Mouse (Mus musculus): Measurements from ENCODE around the gene Colgalt2. TPM values are rescaled to one million over a fixed set of nuclear protein-coding genes. Genes with fewer than 3 reads are reported as not detected.
A peak's percentile ranks its signal among the peaks of the same experiment; 100 is the strongest.

The Colgalt2 gene
- polyA plus RNA-seq, 1 experiment: 0.63 TPM

DNA sequence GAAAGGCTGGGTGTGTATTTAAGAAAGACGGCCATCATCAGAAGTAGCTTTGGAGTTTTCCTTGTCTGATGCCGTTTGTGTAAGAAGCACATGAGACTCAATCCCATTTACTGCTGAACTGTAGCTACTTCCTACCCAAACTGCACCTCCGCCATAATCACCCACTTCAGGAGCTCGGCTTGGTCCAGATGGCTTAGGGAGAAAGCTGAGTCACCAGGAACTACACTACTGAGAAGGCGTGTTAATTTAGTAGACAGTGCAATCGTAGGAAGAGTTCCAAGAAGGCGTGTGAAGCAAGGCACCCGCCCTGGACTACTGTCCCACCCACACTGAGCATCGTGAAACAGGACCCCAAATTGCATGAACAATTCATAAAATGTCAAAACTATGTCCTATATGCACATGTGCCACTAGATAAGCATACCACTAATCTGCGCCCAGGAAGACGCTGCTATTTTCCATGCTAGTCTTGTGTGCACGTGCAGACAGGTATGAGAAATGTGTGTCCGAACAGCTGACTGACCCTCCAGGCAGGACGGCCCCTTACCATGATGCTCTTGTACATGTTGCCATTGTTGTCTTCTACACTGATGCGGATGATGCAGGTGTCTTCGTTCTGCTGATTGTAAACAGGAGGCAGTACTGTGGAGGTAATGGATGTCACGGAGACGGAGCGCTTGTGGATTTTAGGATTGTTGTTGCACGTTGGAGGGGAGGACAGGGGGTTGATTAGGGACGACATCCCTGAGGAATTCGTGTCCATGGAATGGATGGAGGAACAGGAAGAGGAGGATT, 124.7 kb downstream of the Colgalt2 start:
- no peaks in the 10 kb centered on the region for H3K36me3 ChIP-seq (ENCODE audit: control insufficient read depth, insufficient read depth, low read length)
- H3K4me1 ChIP-seq (ENCODE audit: control insufficient read depth, insufficient read depth, insufficient read length, low read length): no peaks in the 10 kb centered on the region; the same call in 1 of the 2 replicates
- no peak for TF ChIP-seq POLR2A (IDR thresholded peaks at IDR 0.05; ENCODE audit: low read depth, low read length)
- TF ChIP-seq CTCF (IDR thresholded peaks at IDR 0.05; ENCODE audit: extremely low read depth, insufficient read length, insufficient replicate concordance, low read depth, low read length): no peak
- no peak overlapping the region for H3K4me3 ChIP-seq (ENCODE audit: low read depth, low read length)
- 64% methylated on average over 22 of the region's 22 CpGs for WGBS
- no peak overlapping the region for H3K27ac ChIP-seq (ENCODE audit: insufficient read depth, low read depth, low read length)
- H3K27me3 ChIP-seq (ENCODE audit: control insufficient read depth, insufficient read depth, low read length): no peaks in the 10 kb centered on the region

DNA sequence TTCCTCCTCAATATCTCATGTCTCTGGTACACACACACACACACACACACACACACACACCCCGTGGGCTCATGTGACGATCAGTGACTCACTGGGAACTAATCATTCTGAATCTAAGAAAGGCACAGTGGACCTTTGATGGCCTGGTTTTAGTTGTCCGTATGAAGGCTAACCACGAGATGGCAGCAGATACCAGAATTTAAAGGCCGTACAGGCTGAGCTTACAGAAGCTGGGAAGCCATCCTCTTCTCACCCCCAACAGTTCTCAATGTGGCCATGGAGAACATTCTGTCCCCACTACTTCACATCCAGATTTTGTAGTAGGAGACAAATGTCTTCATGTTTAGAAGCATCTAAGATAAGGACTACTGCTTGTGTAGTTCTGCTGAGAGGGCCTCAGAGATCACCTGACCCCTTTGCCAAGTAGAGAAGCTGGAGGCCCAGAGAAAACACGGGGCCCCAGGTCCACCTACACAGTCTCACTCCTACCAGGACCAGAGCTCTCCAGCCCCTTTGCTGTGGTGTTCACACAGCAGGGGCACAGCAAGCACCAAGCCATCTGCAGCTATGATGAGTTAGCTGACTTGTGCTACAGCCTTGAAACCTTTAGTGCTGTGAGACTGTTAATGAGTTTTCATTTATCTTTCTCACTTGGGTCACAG, 125.5 kb downstream of the Colgalt2 start:
- no peak overlapping the region for H3K4me3 ChIP-seq (ENCODE audit: low read depth, low read length)
- 13% methylated on average over 6 of the region's 6 CpGs for WGBS
- H3K36me3 ChIP-seq (ENCODE audit: control insufficient read depth, insufficient read depth, low read length): no peaks in the 10 kb centered on the region
- no peak overlapping the region for H3K27ac ChIP-seq (ENCODE audit: insufficient read depth, low read depth, low read length)
- peak; percentile 40; the same call in 1 of the 2 replicates for TF ChIP-seq CTCF (IDR thresholded peaks at IDR 0.05; ENCODE audit: extremely low read depth, insufficient read length, insufficient replicate concordance, low read depth, low read length)
- TF ChIP-seq POLR2A (IDR thresholded peaks at IDR 0.05; ENCODE audit: low read depth, low read length): no peak
- no peaks in the 10 kb centered on the region for H3K27me3 ChIP-seq (ENCODE audit: control insufficient read depth, insufficient read depth, low read length)
- no peaks in the 10 kb centered on the region; the same call in 1 of the 2 replicates for H3K4me1 ChIP-seq (ENCODE audit: control insufficient read depth, insufficient read depth, insufficient read length, low read length)

DNA sequence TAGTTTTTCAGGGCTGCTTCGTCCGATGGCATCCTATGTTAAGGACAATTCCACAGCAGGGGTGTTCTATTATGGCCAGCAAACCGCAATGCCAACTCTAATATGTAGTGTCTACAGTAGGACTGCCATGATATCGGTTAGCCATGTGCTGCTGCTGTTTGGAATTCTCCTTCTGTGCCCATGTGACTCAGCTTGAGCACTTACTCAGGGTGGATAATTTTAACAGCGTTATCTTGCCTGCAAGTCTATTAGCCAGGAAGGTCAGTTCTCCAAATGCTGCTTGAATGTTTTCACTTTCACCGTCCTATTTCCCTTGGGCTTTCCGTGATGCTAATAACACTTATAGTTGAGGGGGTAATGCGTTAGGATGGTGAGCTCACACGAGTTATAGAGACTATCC, 126.5 kb downstream of the Colgalt2 start:
- WGBS: 80% methylated on average over 9 of the region's 9 CpGs
- no peak overlapping the region for H3K27ac ChIP-seq (ENCODE audit: insufficient read depth, low read depth, low read length)
- no peaks in the 10 kb centered on the region for H3K36me3 ChIP-seq (ENCODE audit: control insufficient read depth, insufficient read depth, low read length)
- H3K27me3 ChIP-seq (ENCODE audit: control insufficient read depth, insufficient read depth, low read length): no peaks in the 10 kb centered on the region
- TF ChIP-seq POLR2A (IDR thresholded peaks at IDR 0.05; ENCODE audit: low read depth, low read length) (no peak), CTCF (IDR thresholded peaks at IDR 0.05; ENCODE audit: extremely low read depth, insufficient read length, insufficient replicate concordance, low read depth, low read length) (no peak)
- no peak overlapping the region for H3K4me3 ChIP-seq (ENCODE audit: low read depth, low read length)
- H3K4me1 ChIP-seq (ENCODE audit: control insufficient read depth, insufficient read depth, insufficient read length, low read length): no peaks in the 10 kb centered on the region; the same call in 1 of the 2 replicates

DNA sequence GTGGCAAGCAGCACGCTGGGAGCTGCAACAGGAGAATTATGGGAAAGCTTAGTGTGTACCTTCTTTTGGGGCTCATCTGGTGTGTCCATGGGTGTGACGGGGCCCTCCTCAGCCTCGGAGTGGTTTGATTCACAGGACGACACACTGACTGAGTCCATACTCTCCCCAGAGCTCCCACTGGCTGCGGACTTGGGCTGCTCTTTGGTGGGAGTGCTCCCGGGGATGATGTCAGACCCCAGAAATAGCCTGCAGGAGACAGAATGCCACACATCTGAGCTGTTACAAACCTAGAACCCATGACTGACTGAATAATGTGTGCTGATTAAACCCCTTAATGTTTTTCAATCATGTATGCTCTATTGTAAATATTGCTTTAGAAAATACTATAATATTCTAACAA, 128.6 kb downstream of the Colgalt2 start:
- 74% methylated on average over 6 of the region's 6 CpGs for WGBS
- Histone ChIP-seq H3K36me3 (ENCODE audit: control insufficient read depth, insufficient read depth, low read length) (no peaks in the 10 kb centered on the region), H3K4me1 (ENCODE audit: control insufficient read depth, insufficient read depth, insufficient read length, low read length) (no peaks in the 10 kb centered on the region; the same call in 1 of the 2 replicates), H3K27me3 (ENCODE audit: control insufficient read depth, insufficient read depth, low read length) (no peaks in the 10 kb centered on the region), H3K27ac (ENCODE audit: insufficient read depth, low read depth, low read length) (no peak overlapping the region), H3K4me3 (ENCODE audit: low read depth, low read length) (no peak overlapping the region)
- no peak for TF ChIP-seq POLR2A (IDR thresholded peaks at IDR 0.05; ENCODE audit: low read depth, low read length)
- TF ChIP-seq CTCF (IDR thresholded peaks at IDR 0.05; ENCODE audit: extremely low read depth, insufficient read length, insufficient replicate concordance, low read depth, low read length): no peak

DNA sequence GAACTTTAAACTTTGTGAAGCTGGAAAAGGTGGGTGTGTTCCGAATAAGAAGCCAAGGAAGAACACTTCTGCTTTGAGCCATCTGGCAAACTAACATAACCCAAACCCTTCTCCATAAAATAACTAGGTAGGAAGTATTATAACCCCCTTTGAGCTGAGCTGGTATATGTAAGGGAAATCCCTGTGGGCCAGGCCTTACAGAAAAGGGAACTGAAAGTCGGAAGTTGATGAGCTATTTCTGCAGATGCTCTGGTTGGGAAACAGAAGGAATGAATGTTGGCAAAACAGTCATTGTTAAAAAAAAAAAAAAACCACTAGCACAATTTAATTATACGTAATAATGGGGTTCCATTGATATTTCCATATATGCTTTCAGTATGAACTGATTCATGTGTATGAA, 129.1 kb downstream of the Colgalt2 start:
- Histone ChIP-seq H3K4me3 (ENCODE audit: low read depth, low read length) (no peak overlapping the region), H3K4me1 (ENCODE audit: control insufficient read depth, insufficient read depth, insufficient read length, low read length) (no peaks in the 10 kb centered on the region; the same call in 1 of the 2 replicates), H3K27me3 (ENCODE audit: control insufficient read depth, insufficient read depth, low read length) (no peaks in the 10 kb centered on the region), H3K36me3 (ENCODE audit: control insufficient read depth, insufficient read depth, low read length) (no peaks in the 10 kb centered on the region), H3K27ac (ENCODE audit: insufficient read depth, low read depth, low read length) (no peak overlapping the region)
- TF ChIP-seq POLR2A (IDR thresholded peaks at IDR 0.05; ENCODE audit: low read depth, low read length) (no peak), CTCF (IDR thresholded peaks at IDR 0.05; ENCODE audit: extremely low read depth, insufficient read length, insufficient replicate concordance, low read depth, low read length) (no peak)
- 33% methylated on average over 3 of the region's 3 CpGs for WGBS

DNA sequence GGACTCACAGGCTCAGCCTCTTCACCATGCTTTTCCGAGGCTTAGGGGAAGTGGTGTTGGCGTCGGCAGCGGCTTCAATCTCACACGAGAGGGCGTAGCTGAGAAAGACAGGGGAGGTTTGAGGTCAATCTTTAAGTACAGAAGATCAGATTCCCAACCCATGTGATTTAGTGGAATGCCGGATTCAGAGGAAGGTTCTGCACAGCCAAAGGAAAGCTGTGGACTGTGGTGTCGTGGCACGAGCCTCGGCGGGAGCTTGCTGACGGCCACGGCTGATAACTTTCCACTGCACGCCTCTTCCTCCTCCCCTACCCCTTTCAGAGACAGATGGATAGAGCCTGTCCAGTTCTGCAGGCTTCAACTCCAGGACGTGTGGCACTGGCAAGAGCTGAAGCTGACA, 131.9 kb downstream of the Colgalt2 start:
- no peak overlapping the region for H3K4me3 ChIP-seq (ENCODE audit: low read depth, low read length)
- H3K4me1 ChIP-seq (ENCODE audit: control insufficient read depth, insufficient read depth, insufficient read length, low read length): no peaks in the 10 kb centered on the region; the same call in 1 of the 2 replicates
- TF ChIP-seq POLR2A (IDR thresholded peaks at IDR 0.05; ENCODE audit: low read depth, low read length): no peak
- H3K36me3 ChIP-seq (ENCODE audit: control insufficient read depth, insufficient read depth, low read length): no peaks in the 10 kb centered on the region
- H3K27ac ChIP-seq (ENCODE audit: insufficient read depth, low read depth, low read length): no peak overlapping the region
- no peaks in the 10 kb centered on the region for H3K27me3 ChIP-seq (ENCODE audit: control insufficient read depth, insufficient read depth, low read length)
- WGBS: 64% methylated on average over 15 of the region's 15 CpGs

DNA sequence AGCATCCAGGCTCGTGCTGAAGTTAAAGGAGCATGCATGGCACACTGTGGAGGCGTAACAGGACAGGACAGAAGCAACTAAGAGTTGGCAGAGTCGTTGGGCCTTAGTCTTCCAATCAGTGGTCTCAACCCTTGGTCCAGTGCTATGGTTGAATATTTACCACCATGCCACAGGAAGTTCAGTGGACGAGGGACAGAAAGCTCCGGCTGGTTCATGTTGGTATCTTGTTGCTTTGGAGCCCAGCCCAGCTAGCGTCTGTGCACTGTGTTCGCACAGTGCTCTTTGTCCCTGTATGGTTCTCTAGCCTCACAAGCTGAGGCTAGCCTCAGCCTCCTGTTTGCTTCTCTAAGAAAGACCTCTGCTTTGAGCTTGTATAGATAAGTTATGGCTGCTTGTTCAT, 134.9 kb downstream of the Colgalt2 start:
- H3K4me3 ChIP-seq (ENCODE audit: low read depth, low read length): no peak overlapping the region
- TF ChIP-seq CTCF (IDR thresholded peaks at IDR 0.05; ENCODE audit: extremely low read depth, insufficient read length, insufficient replicate concordance, low read depth, low read length): no peak
- TF ChIP-seq POLR2A (IDR thresholded peaks at IDR 0.05; ENCODE audit: low read depth, low read length): no peak
- H3K36me3 ChIP-seq (ENCODE audit: control insufficient read depth, insufficient read depth, low read length): no peaks in the 10 kb centered on the region
- no peak overlapping the region for H3K27ac ChIP-seq (ENCODE audit: insufficient read depth, low read depth, low read length)
- H3K27me3 ChIP-seq (ENCODE audit: control insufficient read depth, insufficient read depth, low read length): no peaks in the 10 kb centered on the region
- WGBS: 81% methylated on average over 7 of the region's 7 CpGs
- no peaks in the 10 kb centered on the region for H3K4me1 ChIP-seq (ENCODE audit: control insufficient read depth, insufficient read depth, insufficient read length, low read length)

All from small intestine, adult 2 months (tissue).